8 mouse cellular contexts compared by ENCODE assay signal in genomic region chrX:135110866-135111265, GRCm38 (mm10).
DNase-seq lines count a peak whose midpoint lies in the region; ATAC-seq and TF ChIP-seq lines count a peak whose summit lies in the region.
"Not testable (repeated sequence)": the region's sequence is repeated elsewhere in the genome, so short reads cannot be mapped to it uniquely, and the experiment has no call there.

No protein-coding gene starts in this region.

- H3K36me3 ChIP-seq in heart, postnatal 0 days (replicated peaks; ENCODE audit: control insufficient read depth, insufficient read depth, low read length); lung, embryonic 14.5 days (ENCODE audit: insufficient read depth): not testable (repeated sequence)

- H3K27me3 ChIP-seq in heart, postnatal 0 days (ENCODE audit: control insufficient read depth, insufficient read depth, low read length); lung, embryonic 14.5 days (ENCODE audit: insufficient read depth, low read length): not testable (repeated sequence)

- not testable (repeated sequence) for TF ChIP-seq EP300 in heart, postnatal 0 days (IDR thresholded peaks at IDR 0.05; ENCODE audit: low read depth)

- H3K9me3 ChIP-seq in heart, postnatal 0 days (replicated peaks; ENCODE audit: control insufficient read depth, low read length); lung, embryonic 14.5 days (ENCODE audit: low read depth, low read length): not testable (repeated sequence)

- ATAC-seq in heart, postnatal 0 days (ENCODE audit: insufficient read depth, low read depth); lung, embryonic 14.5 days (ENCODE audit: insufficient read depth): not testable (repeated sequence)

- WGBS in bone marrow, adult 2 months: 9% methylated on average over 4 of the region's 4 CpGs
- 14% methylated on average over 4 of the region's 4 CpGs for WGBS in heart, postnatal 0 days
- 18% methylated on average over 4 of the region's 4 CpGs for WGBS in lung, embryonic 14.5 days

- not testable (repeated sequence) for H3K4me2 ChIP-seq in heart, postnatal 0 days (ENCODE audit: low read depth, low read length); lung, embryonic 14.5 days

- H3K4me1 ChIP-seq in bone marrow, adult 2 months (ENCODE audit: control insufficient read depth, insufficient read depth, low read length); heart, postnatal 0 days (ENCODE audit: control insufficient read depth, insufficient read depth); lung, embryonic 14.5 days (ENCODE audit: insufficient read depth): not testable (repeated sequence)

- not testable (repeated sequence) for H3K9ac ChIP-seq in heart, postnatal 0 days (replicated peaks; ENCODE audit: low read depth, low read length); lung, embryonic 14.5 days

- H3K4me3 ChIP-seq in bone marrow, adult 2 months (replicated peaks; ENCODE audit: control insufficient read depth, low read depth, low read length); heart, postnatal 0 days (ENCODE audit: low read depth, low read length); lung, embryonic 14.5 days (ENCODE audit: low read depth, low read length): not testable (repeated sequence)

- TF ChIP-seq CTCF in bone marrow, adult 2 months (IDR thresholded peaks at IDR 0.05; ENCODE audit: control insufficient read depth, insufficient read depth, low read length): peak; percentile 26; the same call in 1 of the 2 replicates
- peak; percentile 56 for TF ChIP-seq CTCF in heart, postnatal 0 days (IDR thresholded peaks at IDR 0.05; ENCODE audit: low read depth)
- peak; percentile 64 for TF ChIP-seq CTCF in lung, embryonic 14.5 days (IDR thresholded peaks at IDR 0.05; ENCODE audit: low read depth)

- TF ChIP-seq POLR2A in bone marrow, adult 2 months (IDR thresholded peaks at IDR 0.05; ENCODE audit: borderline replicate concordance, control insufficient read depth, low read depth, low read length): not testable (repeated sequence)

- peak; percentile 52 for DNase-seq in CD4-positive, CD25-positive, alpha-beta regulatory T cell, adult 2 months (ENCODE audit: low read depth, low spot score)
- DNase-seq in embryo, embryonic 11 days: peak; percentile 53
- DNase-seq in heart, postnatal 0 days (ENCODE audit: low spot score): not testable (repeated sequence)
- DNase-seq in kidney, postnatal 4 days: peak; percentile 54 to 69
- DNase-seq in lung, embryonic 14.5 days: peak; percentile 78
- peak; percentile 70 for DNase-seq in retina, embryonic 14.5 days (ENCODE audit: low spot score)
- DNase-seq in thymus, postnatal 14 days: peak; percentile 63

- H3K27ac ChIP-seq in bone marrow, adult 2 months (ENCODE audit: control insufficient read depth, insufficient read depth, low read depth, low read length, poor library complexity); heart, postnatal 0 days (ENCODE audit: low read depth); lung, embryonic 14.5 days (ENCODE audit: low read depth): not testable (repeated sequence)
